Mouse (Mus musculus) CH12.LX (cell line): ENCODE measurements around the gene Irs3. TPM values are rescaled to one million over a fixed set of nuclear protein-coding genes. Genes with fewer than 3 reads are reported as not detected.

Source experiments
- DNase-seq: peaks from one replicate; pipeline ENCODE4 v3.0.0-alpha.2; 2013; ENCODE audit errors: extremely low read depth
- H3K27ac ChIP-seq: 2 replicates; pipeline ENCODE4 v1.5.1; 2012; ENCODE audit warnings: low read depth, mild to moderate bottlenecking, control low read depth, moderate library complexity; ENCODE audit not compliant: insufficient read depth
- H3K27me3 ChIP-seq: replicated peaks from 2 replicates; pipeline ENCODE3; 2012; ENCODE audit warnings: inconsistent platforms
- H3K36me3 ChIP-seq, 2 experiments: replicated peaks in 1 of 2; 2 replicates each; pipeline versions ENCODE3 to v1.6.1; 2012; ENCODE audit warnings: inconsistent platforms in 1 of 2, low read length in 1 of 2, mild to moderate bottlenecking in 1 of 2, mixed read lengths in 1 of 2, moderate library complexity in 1 of 2; ENCODE audit not compliant: control insufficient read depth in 1 of 2, insufficient read depth in 1 of 2
- H3K4me1 ChIP-seq, 2 experiments: 2 replicates each; pipeline ENCODE4 v1.6.1; 2012; ENCODE audit warnings: inconsistent platforms in 1 of 2, moderate library complexity in 1 of 2; ENCODE audit not compliant: insufficient read depth in 2 of 2, control insufficient read depth in 1 of 2
- H3K4me2 ChIP-seq: 2 replicates; pipeline ENCODE4 v1.6.1; 2012; ENCODE audit warnings: low read depth, mild to moderate bottlenecking, control low read depth; ENCODE audit not compliant: poor library complexity, insufficient read depth, severe bottlenecking
- H3K4me3 ChIP-seq, 3 experiments: fragments of 150-350 bp in 1 of 3; sonication (generic) in 1 of 3; replicated peaks in 1 of 3; 2 replicates each; pipeline versions ENCODE3 to v1.5.1; 2011 to 2012; ENCODE audit warnings: low read depth in 2 of 3, low read length in 2 of 3, mild to moderate bottlenecking in 2 of 3, moderate library complexity in 2 of 3, control low read depth in 1 of 3, improper control_type of control experiment in 1 of 3, inconsistent platforms in 1 of 3, mixed read lengths in 1 of 3; ENCODE audit not compliant: poor library complexity in 1 of 3
- H3K79me2 ChIP-seq: replicated peaks from 2 replicates; pipeline ENCODE4 v1.6.1; 2012; ENCODE audit warnings: mild to moderate bottlenecking, moderate library complexity; ENCODE audit not compliant: control insufficient read depth, poor library complexity, insufficient read depth, severe bottlenecking; ENCODE audit errors: extremely low read depth
- H3K9ac ChIP-seq: 2 replicates; pipeline ENCODE4 v1.6.1; 2012; ENCODE audit warnings: low read depth, mild to moderate bottlenecking, control low read depth, moderate library complexity; ENCODE audit not compliant: insufficient read depth
- H3K9me3 ChIP-seq: replicated peaks from 2 replicates; pipeline ENCODE3; 2012; ENCODE audit warnings: low read length, inconsistent platforms, mixed read lengths
- CHD1 ChIP-seq: IDR thresholded peaks from 2 replicates; pipeline ENCODE4 v1.6.1; 2012; ENCODE audit warnings: low read depth, low read length, improper control_type of control experiment, inconsistent platforms
- CTCF ChIP-seq, 2 experiments: IDR thresholded peaks in 1 of 2; conservative IDR thresholded peaks in 1 of 2; 2 replicates each; pipeline ENCODE4 v1.5.1; 2011 to 2012; ENCODE audit warnings: low read depth in 2 of 2, low read length in 2 of 2, improper control_type of control experiment in 1 of 2, inconsistent platforms in 1 of 2, mild to moderate bottlenecking in 1 of 2, moderate library complexity in 1 of 2
- EP300 ChIP-seq: IDR thresholded peaks from 2 replicates; pipeline ENCODE4 v1.6.1; 2011; ENCODE audit warnings: low read length, improper control_type of control experiment
- MAX ChIP-seq: IDR thresholded peaks from 2 replicates; pipeline ENCODE4 v1.6.1; 2011; ENCODE audit warnings: low read length, improper control_type of control experiment
- MXI1 ChIP-seq: IDR thresholded peaks from 2 replicates; pipeline ENCODE4 v1.6.1; 2011; ENCODE audit warnings: mild to moderate bottlenecking, low read depth, low read length, improper control_type of control experiment
- NRF1 ChIP-seq: IDR thresholded peaks from 2 replicates; pipeline ENCODE4 v1.6.1; 2014; ENCODE audit warnings: low read depth, mild to moderate bottlenecking, inconsistent platforms, low read length, improper control_type of control experiment, moderate library complexity
- RAD21 ChIP-seq: IDR thresholded peaks from 2 replicates; pipeline ENCODE4 v1.6.1; 2011; ENCODE audit warnings: low read depth, mild to moderate bottlenecking, low read length, improper control_type of control experiment, moderate library complexity
- RCOR1 ChIP-seq: conservative IDR thresholded peaks from 2 replicates; pipeline ENCODE4 v1.6.1; 2012; ENCODE audit warnings: low read depth, mild to moderate bottlenecking, inconsistent platforms, low read length, improper control_type of control experiment
- SIN3A ChIP-seq: IDR thresholded peaks from 2 replicates; pipeline ENCODE4 v1.6.1; 2012; ENCODE audit warnings: low read length, improper control_type of control experiment, inconsistent platforms
- SMC3 ChIP-seq: IDR thresholded peaks from 2 replicates; pipeline ENCODE4 v1.6.1; 2011; ENCODE audit warnings: low read depth, low read length, improper control_type of control experiment
- USF1 ChIP-seq: IDR thresholded peaks from 2 replicates; pipeline ENCODE4 v1.6.1; 2014; ENCODE audit warnings: low read depth, mild to moderate bottlenecking, inconsistent platforms, low read length, improper control_type of control experiment
- ZKSCAN1 ChIP-seq: IDR thresholded peaks from 2 replicates; pipeline ENCODE4 v1.6.1; 2012; ENCODE audit warnings: low read depth, inconsistent platforms, low read length, improper control_type of control experiment, borderline replicate concordance
- dilution Hi-C: fragments of 300-500 bp; cut with MboI; formaldehyde crosslinking; loops from 2 replicates; pipeline ENCODE4 v1.14.3; 2020; ENCODE audit warnings: low sequenced_read_pairs; ENCODE audit not compliant: extremely low pct_unique_long_range_greater_than_20kb, extremely low pct_ligation_motif_present
- in situ Hi-C: fragments of 300-500 bp; cut with MboI; formaldehyde crosslinking; loops from 3 replicates; pipeline ENCODE4 v1.14.3; 2019; ENCODE audit warnings: low sequenced_read_pairs, low pct_ligation_motif_present, low pct_unique_long_range_greater_than_20kb, mixed read lengths
- polyA plus RNA-seq: library from polyadenylated mRNA; unstranded; fragments of >175 nt; gene quantifications from 2 replicates; pipeline ENCODE4 v1.2.1, GENCODE M21; 2012; ENCODE audit warnings: low read depth; ENCODE audit not compliant: insufficient read length
- total RNA-seq, 2 experiments: library from RNA; depleted of rRNA; stranded (reverse); fragments of 300-350 nt in 1 of 2; fragments of >200 nt in 1 of 2; gene quantifications; 2 replicates each; pipeline ENCODE4 v1.2.3; 2012 to 2014

The Irs3 gene
- total and polyA plus RNA-seq, 3 experiments = not detected

- TF ChIP-seq CTCF (conservative IDR thresholded peaks at IDR 0.05 in 1 of 2, IDR thresholded peaks at IDR 0.05 in 1 of 2; ENCODE audit: low read depth in 2 of 2, low read length in 2 of 2) = no peak
- TF ChIP-seq RCOR1 = peak; percentile 23; the same call in 1 of the 2 replicates
- TF ChIP-seq EP300 = no peak
- no peak for TF ChIP-seq CHD1
- peak; percentile 90 for TF ChIP-seq SIN3A
- TF ChIP-seq USF1 = no peak
- TF ChIP-seq RAD21 = no peak
- peak; percentile 52 for TF ChIP-seq MXI1
- TF ChIP-seq SMC3 = no peak
These were observed 16.8 kb downstream of the Irs3 start, which contains the start of the genes Fbxo24, Lrch4 and Gm20605 (continued) for GRCm38 (mm10) chr5:137628498-137629305.

DNA sequence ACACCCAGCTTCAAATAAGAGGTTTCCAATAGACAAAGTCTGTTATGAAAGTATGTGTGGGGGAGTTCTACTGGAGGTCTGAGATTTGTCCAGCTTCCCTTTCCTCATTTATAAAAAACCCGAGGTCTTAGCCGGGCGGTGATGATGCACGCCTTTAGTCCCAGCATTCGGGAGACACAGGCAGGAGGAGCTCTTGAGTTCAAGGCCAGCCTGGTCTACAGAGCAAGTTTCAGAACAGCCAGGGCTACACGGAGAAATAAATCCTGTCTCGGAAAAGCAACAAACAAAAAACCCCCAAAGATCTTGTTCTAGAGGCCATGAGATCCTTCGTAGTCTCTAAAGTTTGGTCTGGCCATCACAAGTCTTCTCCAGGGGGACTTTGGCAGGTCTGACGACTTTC lies 17.5 kb downstream of the Irs3 start:
- dilution Hi-C loops = no loop called here
- in situ Hi-C loops = no loop called here
- DNase-seq = peak; percentile 33

GRCm38 (mm10) chr5:137623937-137624530 lies 21.5 kb downstream of the Irs3 start:
- no peak overlapping the region for H3K27ac ChIP-seq
- H3K9ac ChIP-seq = no peak overlapping the region
- in situ Hi-C loops = no loop called here
- H3K27me3 ChIP-seq = peaks cover 1% of the 10 kb centered on the region
- no peak overlapping the region for H3K4me2 ChIP-seq
- no peaks in the 10 kb centered on the region for H3K36me3 ChIP-seq
- no peak overlapping the region for H3K4me3 ChIP-seq
- no peaks in the 10 kb centered on the region for H3K79me2 ChIP-seq
- TF ChIP-seq USF1 (no peak), NRF1 (no peak), ZKSCAN1 (no peak)
- no peak for DNase-seq
- dilution Hi-C loops = no loop called here
- H3K4me1 ChIP-seq = peaks cover 3 to 8% of the 10 kb centered on the region in 2 experiments
- H3K9me3 ChIP-seq = peaks cover 2% of the 10 kb centered on the region

More for the DNA sequence above, 17.5 kb downstream of the Irs3 start:
- peak overlapping the region; percentile 84 for H3K9ac ChIP-seq
- TF ChIP-seq ZKSCAN1 = no peak
- TF ChIP-seq CTCF (conservative IDR thresholded peaks at IDR 0.05 in 1 of 2, IDR thresholded peaks at IDR 0.05 in 1 of 2; ENCODE audit: low read depth in 2 of 2, low read length in 2 of 2) = peak in 1 of 2 experiments; percentile 41; a peak in 2 of 4 replicates
- 0 out of 2 replicates have a peak, but pooled peaks have one; percentile 3 for TF ChIP-seq MAX
- peak; percentile 27; the same call in 1 of the 2 replicates for TF ChIP-seq SMC3
- H3K79me2 ChIP-seq = peaks cover 14% of the 10 kb centered on the region
- peaks cover 1% of the 10 kb centered on the region for H3K9me3 ChIP-seq
- peaks cover 14 to 35% of the 10 kb centered on the region in 2 experiments for H3K4me1 ChIP-seq
- peak overlapping the region; percentile 85 for H3K27ac ChIP-seq
- peak overlapping the region; percentile 91 for H3K4me2 ChIP-seq
- H3K4me3 ChIP-seq = peak overlapping the region; percentile 58 to 81 (median 66)
- peaks cover 0 to 7% of the 10 kb centered on the region in 2 experiments for H3K36me3 ChIP-seq
- H3K27me3 ChIP-seq = no peaks in the 10 kb centered on the region
